Mouse (Mus musculus): ENCODE data around the gene Cox10.

Gene Cox10

GRCm38 (mm10) chr11:64000200-64000794, 79.0 kb downstream of the Cox10 start:
- CTCF ChIA-PET: no interaction called here

DNA sequence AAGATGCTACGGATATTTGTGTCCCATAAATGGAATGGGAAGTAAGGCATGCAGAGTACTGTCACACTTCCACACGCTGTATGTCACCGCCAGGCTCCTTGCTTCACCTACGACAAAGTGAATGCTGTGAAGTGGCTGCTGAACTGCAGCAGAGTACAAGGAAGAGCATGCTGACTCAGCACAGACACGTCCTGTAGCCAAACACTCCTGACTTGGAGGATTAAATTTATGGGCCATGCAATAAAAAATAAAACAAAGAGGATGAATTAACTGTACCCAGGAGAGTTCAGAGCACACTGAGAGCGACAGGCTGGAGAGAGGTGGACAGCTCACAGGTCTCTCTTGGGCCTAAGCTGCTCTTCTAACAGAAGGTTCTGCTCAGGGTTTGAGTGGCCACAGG, 79.8 kb downstream of the Cox10 start:
- CTCF ChIA-PET: no interaction called here

DNA sequence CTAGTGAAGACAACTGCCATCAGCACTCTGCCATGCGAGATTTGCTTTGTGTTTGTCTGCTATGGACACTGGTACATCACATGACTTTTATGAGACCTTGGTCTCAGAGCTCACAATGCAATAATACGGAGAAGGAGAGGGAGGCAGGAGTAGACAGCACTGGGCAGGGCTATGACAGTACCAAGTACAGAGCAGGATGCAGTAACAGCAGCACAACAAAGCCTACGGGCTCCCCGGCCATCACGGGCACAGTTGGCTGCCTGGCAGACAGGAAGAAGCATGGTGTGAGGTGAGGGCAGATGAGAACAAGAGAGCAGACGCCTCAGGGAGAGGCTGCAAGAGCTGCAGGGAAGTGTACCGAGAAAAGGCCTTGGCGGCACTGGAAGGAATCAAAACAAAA, 87.3 kb downstream of the Cox10 start:
- CTCF ChIA-PET: no interaction called here

DNA sequence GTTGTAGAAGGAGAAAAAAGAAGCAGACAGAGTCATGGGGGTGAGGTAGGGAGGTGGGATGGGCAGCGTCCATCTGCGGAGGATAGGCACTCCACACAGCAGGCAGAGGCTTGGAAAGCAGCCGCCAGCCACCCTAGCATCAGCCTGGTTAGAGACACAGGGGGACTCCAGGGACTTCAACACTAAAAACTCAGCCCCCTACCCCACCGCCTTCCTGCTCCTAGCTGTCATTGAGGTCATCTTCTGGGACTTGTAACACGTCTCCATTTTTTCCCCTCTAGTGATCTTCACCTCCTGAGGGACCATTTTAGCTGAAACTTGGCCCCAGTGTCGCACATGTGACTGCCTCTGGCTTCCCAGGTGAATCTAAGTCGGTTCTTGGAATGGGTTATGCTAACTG, 88.5 kb downstream of the Cox10 start:
- CTCF ChIA-PET: no interaction called here

- CTCF ChIA-PET: no interaction called here
These were observed 89.0 kb downstream of the Cox10 start for GRCm38 (mm10) chr11:63990311-63990710.

DNA sequence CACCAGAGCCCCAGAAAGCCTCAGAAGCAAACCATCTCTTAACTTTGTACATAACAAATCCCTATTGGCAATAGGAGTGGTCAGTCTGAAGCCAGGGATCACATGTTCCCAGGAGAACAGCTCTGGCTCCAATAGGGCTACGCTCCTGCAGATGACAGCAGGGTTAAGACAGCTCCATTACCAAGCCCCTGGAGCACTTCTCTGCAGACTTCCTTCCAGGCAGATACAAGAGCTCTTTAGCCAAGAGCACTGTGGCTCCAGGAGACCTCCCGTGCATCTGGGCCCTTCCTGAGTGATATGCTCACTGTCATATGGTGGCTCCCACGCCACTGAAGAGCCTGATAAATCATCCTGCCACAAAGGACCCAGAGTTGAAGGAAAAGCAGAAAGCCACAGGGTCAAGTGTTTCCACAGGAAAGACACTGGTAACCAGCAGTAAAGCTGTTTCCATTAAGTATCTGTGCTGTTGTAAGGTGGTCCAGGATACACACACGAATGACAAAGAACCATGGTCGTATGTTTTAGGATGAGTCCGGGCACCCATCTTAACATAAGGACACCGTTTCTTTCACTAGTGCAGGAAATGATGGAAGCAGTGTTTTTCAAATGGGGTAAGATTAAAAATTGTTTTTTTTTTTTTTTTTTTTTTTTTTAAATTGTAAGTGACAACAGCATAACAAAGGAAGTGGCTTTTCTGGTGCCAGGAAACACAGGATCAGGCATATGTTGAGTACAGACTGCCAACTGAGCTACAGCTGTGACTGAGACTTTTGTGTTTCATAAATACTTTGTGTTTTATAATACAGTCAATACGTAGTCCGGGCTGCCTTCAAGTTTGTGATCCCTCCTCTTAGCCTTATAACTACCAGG, 90.0 kb downstream of the Cox10 start:
- CTCF ChIA-PET: interaction anchor here (0.9 kb wide), 1 partner anchor 19 kb away, joined by 5 read pairs; no protein-coding TSS in a partner anchor

DNA sequence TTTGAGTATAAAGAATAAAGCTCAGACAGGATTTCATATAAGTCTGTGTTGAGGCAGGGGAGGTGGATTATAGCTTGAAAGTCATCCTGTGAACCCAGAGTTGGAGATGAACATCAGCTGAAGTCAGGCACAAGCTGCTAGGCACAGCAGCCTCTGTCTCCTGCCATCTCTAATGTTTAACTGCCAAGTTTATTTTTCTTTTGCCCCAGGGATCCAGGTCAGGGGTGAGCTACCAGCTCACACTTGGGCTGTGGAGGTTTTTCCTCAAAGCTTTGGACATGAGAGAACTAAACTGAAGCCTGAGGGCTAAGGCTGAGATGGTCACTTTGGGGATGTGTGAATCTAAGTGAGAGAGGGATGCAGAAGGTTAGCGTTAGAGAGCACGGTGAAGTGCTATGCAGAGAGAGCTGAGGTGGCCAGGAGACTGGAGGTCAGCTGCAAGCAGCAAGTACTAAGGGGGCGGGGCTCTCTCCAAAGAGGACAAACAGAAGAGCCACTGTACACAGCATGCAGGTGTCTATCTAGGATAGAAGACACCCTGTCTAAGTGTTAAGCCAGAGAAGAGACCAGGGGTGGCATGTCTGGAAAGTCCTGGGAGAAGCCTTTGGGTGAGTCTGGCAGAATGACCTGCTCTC, 91.1 kb downstream of the Cox10 start:
- CTCF ChIA-PET: interaction anchor here (0.9 kb wide), 1 partner anchor 18 kb away, joined by 5 read pairs; no protein-coding TSS in a partner anchor

- CTCF ChIA-PET: no interaction called here
These were observed 92.6 kb downstream of the Cox10 start for GRCm38 (mm10) chr11:63986710-63987109.

DNA sequence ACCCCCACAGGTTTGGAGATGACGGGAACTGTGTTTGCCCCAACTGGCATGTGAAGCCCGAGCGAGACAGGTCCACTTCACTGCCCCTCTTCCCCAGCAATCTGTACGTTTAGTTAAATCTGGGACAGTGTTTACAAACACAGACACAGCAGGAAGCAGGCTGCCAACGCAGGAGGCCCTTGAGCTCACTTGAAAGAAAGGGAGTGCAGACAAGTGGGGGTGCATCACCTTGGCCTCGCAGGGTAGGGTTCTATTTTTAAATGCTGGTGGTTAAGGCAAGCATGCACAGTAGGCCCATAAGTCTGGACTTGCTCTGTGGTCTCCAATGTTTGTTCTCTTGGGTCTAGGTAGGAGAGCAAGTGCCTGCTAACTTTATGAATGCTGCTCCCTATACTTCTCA, 93.8 kb downstream of the Cox10 start:
- CTCF ChIA-PET: interaction anchor here (0.6 kb wide), 1 partner anchor 16 kb away, joined by 4 read pairs; no protein-coding TSS in a partner anchor

- CTCF ChIA-PET: no interaction called here
These were observed 94.6 kb downstream of the Cox10 start for GRCm38 (mm10) chr11:63984622-63985168.

DNA sequence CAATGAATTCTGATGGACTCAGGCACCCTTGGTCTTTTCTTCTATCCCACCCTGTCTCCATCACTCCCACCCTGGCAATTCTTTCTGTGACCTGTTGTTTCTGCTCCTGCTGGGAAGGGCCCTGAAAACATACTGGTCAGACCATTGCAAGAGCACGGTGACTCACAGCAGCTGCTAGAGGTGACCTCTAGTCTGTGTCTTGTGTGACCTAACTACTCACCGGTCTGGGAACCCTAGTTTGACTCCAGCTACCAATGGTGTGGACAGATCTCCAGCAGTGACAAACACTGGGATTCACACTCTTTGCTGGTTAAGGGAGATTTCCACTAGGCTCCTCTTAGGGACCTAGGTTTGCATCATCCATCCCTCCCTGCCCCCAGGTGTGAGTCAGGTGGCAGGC, 101.5 kb downstream of the Cox10 start:
- CTCF ChIA-PET: no interaction called here

GRCm38 (mm10) chr11:63976775-63977174, 102.5 kb downstream of the Cox10 start:
- CTCF ChIA-PET: no interaction called here

- CTCF ChIA-PET: no interaction called here
These were observed 103.9 kb downstream of the Cox10 start for GRCm38 (mm10) chr11:63975260-63975899.

GRCm38 (mm10) chr11:63973973-63974372, 105.3 kb downstream of the Cox10 start:
- CTCF ChIA-PET: no interaction called here

DNA sequence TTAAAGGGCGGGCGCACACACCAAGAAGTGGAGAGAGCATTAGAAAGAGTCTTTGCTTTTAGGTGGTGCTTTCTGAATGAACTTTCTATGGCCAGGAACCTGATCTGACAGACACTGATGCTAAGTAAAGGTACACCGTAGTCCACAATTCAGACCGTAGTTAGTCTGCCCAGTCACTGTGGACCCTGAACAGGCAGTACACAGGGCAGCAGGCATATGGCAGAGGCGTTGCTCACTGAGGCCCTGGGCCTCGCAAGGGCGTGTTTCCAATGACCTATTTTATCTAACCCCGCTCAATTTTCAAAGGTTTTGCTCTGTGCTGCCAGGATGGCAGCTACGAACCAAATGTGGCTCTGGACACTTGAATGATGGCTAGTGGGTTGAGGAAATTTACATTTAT, 107.8 kb downstream of the Cox10 start:
- CTCF ChIA-PET: no interaction called here

DNA sequence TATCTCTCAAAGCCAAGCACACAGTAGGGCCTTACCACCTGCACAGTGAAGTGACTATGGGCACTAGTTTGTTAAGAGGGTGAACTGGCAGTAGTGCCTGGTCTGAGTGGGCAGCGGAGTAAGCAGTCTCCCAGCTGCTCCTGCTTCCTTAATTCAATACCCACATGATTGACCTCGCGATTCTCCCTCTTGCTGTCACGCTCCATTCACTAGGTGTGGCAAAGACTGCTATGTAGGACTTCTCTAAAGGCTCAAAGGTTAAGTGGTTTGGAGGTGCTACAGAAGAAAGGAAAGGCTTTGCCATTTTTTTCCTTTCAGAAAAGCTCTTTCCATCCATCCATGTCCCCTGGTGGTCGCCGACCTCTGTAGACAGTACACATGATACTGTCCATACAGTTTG, 108.5 kb downstream of the Cox10 start:
- CTCF ChIA-PET: interaction anchor here (1.0 kb wide), 1 partner anchor 18 kb away, joined by 5 read pairs; no protein-coding TSS in a partner anchor

DNA sequence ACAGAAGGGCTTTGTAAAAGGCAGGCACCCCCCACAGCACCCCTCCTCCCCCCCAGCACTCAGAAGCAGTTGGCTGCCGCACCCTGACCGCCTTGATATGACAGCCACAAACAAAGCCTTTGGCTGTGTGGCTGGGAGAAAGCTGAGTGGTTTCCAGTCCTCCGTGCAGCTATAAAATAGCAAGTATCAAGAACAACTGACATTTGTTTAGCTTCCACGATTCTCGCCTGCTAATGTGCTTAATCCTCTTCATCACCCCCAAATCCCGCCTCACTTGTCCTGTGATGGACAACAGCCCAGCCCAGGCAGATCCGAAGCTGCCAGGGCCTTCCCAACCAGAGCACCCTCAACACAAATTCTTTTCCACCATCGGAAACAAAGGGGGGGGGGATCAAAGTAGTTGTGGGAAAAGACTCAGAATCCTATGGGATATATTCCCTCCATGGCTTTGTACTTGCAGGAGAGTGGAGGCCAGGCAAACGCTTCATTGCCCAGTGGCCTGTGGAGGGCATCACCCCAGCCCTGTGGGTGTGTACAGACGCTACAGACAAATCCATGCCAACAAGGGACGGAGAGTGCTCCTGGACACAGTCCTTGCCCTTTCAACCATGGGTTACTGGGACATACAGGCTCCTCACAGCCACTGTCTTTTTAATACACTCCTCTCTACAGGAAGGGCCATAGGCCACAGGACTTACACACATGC, 109.9 kb downstream of the Cox10 start:
- CTCF ChIA-PET: interaction anchor here (0.6 kb wide), 1 partner anchor 16 kb away, joined by 4 read pairs; no protein-coding TSS in a partner anchor

DNA sequence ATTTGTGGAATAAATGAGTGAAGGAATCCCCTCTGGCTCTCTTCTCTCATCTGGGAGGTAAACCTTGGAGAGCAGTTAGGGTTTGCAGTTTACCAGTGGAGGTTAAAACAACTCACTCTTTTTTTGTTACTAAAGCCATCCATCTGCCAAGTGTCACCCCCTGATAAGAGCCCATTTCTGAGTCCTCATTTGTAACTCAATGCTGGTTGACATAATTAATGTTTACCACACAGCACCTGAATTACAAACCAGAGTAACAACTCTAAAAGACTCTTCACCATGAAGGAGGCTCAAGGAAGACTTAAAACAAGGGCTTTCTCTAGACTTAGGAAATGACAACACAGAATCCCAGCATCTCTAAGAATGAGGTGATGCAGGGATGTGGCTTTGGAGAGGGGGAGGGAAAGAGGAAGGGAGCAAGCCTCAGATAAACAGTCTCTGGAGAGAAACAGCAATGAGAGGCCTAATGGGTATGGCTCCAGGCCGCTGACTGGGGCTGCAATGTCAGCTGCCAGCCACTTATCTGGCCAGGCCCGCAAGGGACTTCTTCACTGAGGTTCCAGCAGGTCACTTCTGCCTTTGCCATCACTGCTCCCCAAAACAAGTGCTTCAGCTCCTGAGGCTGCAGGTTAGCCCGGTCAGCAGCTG, 110.8 kb downstream of the Cox10 start:
- CTCF ChIA-PET: interaction anchor here (0.6 kb wide), 1 partner anchor 17 kb away, joined by 4 read pairs; no protein-coding TSS in a partner anchor

GRCm38 (mm10) chr11:63967641-63968387, 111.5 kb downstream of the Cox10 start:
- CTCF ChIA-PET: no interaction called here

DNA sequence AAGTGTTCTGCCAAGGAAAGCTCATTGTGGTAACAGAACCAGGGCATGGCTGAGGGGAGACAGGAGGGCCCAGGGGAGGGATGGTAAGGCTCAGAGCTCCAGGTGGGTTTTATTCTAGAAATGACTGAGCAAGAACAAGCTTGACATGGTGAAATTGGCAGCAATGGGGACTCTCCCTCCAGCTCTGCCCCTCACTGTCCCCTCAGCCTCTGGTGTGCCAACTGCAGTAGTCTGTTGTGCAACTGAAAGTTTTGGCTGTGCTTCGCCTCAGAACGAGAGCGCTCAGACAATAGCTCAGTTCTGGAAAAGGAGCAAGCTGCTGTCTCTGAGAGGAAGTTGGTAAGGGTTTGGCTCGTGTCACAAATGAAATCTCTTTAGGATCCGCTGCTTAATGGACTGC, 113.8 kb downstream of the Cox10 start:
- CTCF ChIA-PET: no interaction called here

Data from spleen, embryonic (tissue).